ENCODE assay signal across 16 mouse cellular contexts in genomic region chr19:37283166-37283565, GRCm38 (mm10). TPM values are rescaled to one million over a fixed set of nuclear protein-coding genes. Genes with fewer than 3 reads are reported as not detected.
DNase-seq lines count a peak whose midpoint lies in the region; ATAC-seq lines count a peak whose summit lies in the region.
"Had no signal": no experiment of that assay in that cellular context is flagged by ENCODE, and none has a peak within 500 bp of the region (broad histone marks: within the 10 kb centered on the region; RNA-seq: fewer than 3 reads in every experiment).

No protein-coding gene starts in this region.

- ATAC-seq in frontal cortex, adult (ENCODE audit: low TSS enrichment) = peak; percentile 75
- ATAC-seq: forebrain, embryonic 14.5 days had no signal

- DNase-seq in frontal cortex, postnatal 25 days (ENCODE audit: low spot score in 2 of 2) = no peak
- peak; percentile 48 to 75 for DNase-seq in layer of hippocampus, adult 18-20 months (ENCODE audit: low spot score in 2 of 2)
- no peak for DNase-seq in layer of hippocampus, postnatal 36 days
- DNase-seq in left cerebral cortex, adult 9 months (ENCODE audit: low spot score in 2 of 2) = peak; percentile 67 to 70
- peak; percentile 54 for DNase-seq in right cerebral cortex, postnatal 25 days
- no peak for DNase-seq in thymus, postnatal 14 days
- no peak for DNase-seq in lung, postnatal 25 days (ENCODE audit: low spot score)
- DNase-seq: adrenal gland, adult 2 months; cerebellum, postnatal 10 days; gastrocnemius, adult 2 months; heart, postnatal 14 days; kidney, adult 18-20 months; midbrain, embryonic 14.5 days; thymus, postnatal 25 days had no signal

RNA-seq across cellular contexts. Expression of gene Ide, which starts 54.5 kb away (rescaled TPM):
- total RNA-seq in layer of hippocampus, adult 18-20 months (2021) = 10 to 100 TPM; 54.9 to 56.5 TPM
- total RNA-seq in layer of hippocampus, postnatal 36 days (2021) = 10 to 100 TPM; 37.8 to 37.9 TPM

Comparison
In these comparisons a context has a peak if more than half of its experiments do, and no peak if none do; other contexts are left out.
1. DNase-seq: peak in layer of hippocampus, adult 18-20 months (2 of 2), left cerebral cortex, adult 9 months (2 of 2) and right cerebral cortex, postnatal 25 days (single experiment); none in frontal cortex, postnatal 25 days (0 of 2), layer of hippocampus, postnatal 36 days (0 of 2), thymus, postnatal 14 days (single experiment) and lung, postnatal 25 days (single experiment).